Mouse (Mus musculus): Measurements from ENCODE around the gene Zfp94. TPM values are rescaled to one million over a fixed set of nuclear protein-coding genes. Genes with fewer than 3 reads are reported as not detected.
"Not testable (repeated sequence)": the region's sequence is repeated elsewhere in the genome, so short reads cannot be mapped to it uniquely, and the experiment has no call there.

Gene Zfp94
- total RNA-seq, 1 experiment from 2014 or later = 6.6 TPM

DNA sequence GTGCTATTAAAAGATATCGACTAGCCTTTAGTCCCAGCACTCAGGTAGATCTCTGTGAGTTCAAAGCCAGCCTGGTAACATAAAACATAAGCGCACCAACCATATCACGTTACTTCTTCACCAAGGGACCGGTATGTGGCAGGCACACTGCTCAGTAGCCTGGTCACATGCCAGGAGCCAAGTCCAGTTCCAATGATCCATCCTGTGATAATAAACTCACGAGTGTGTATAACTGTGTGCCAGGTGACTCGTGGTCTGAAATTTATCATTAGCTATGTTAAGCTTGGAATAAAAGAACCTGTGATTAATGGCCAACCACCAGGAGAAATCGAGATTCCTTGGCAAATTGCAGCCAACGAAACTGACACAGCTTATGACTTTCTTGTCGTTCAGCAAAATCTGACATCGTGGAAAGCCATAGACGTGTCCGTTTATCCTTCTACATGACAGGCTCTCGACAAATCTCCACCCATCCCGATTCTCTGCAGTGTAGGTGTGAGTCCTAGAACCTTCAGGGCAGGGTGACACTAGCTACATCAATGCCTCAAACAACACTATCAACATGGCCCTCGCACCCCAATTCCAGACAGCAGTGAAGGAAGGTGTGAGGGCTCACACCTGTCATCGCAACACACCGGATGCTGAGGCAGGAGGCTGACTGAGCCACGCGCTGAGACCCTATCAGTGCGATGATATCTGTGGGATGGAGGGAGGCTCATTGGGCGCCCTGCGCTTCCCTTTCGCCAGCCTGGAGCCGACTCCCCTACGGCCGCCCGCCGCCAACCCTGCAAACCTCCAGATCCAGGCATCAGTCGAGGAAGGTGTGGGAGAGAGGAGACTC lies 520 bp downstream of the Zfp94 start:
- DNase-seq = no peak

DNA sequence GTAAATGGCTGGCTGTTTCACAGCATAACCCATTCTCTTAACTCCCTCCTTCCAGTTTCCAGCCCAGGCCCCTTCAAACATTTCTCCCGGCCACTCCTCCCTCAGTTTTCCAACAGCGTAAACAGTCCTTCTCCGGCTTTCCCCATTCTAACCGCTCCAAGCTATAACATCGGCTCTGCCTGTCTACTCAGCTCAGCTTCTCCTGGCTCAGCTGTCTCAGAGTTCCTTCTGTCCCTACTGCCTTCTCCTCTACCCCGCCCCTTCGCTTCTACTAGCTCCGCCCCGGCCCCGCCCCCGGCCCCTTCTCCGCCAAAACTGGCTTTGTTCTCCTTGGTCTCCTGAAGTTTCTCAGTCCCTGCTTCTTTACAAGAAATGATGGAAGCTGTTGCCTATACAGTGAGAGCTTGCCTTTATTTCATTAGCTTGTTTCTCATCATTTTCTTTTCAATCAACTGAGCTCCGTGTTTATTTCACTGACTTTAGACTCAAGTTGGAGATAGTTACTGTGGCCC lies 15.6 kb downstream of the Zfp94 start, which contains the start of gene Zfp61:
Gene Zfp61, minus strand, starts transcription at position 462 of the 512 bp plus-strand sequence.
- peak; percentile 45 for DNase-seq

DNA sequence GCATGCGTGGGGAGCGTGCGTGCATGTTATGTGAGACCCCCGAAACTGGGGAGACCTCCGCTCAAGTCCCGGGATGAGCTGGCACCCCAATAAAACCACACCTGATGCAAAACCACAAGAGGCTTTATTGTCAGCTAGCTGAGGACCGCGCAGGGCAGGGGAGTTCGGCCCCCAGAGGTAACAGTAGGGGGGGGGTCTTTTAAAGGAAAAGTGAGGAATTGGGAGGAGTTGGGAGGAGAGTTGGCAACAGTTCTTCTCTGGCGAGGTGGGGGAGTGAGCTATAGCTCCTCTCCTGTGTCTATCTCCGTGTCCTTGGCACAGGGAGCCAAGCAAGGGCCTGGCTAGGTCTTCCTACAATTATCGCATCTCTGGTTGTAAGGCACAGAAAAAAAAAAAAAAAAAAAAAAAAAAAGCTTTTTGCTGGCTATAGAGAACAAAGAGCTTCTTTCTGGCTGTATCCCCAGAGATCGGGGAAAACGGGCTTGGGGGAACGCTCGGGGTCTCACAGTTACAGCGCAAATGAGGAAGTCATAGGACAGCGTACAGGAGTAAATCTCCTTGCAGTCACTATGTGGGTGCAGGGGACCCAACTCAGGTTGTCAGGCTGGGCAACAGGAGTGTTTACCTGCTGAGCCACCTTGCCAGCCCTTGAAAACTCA lies 16.5 kb downstream of the Zfp94 start:
- no peak for DNase-seq

DNA sequence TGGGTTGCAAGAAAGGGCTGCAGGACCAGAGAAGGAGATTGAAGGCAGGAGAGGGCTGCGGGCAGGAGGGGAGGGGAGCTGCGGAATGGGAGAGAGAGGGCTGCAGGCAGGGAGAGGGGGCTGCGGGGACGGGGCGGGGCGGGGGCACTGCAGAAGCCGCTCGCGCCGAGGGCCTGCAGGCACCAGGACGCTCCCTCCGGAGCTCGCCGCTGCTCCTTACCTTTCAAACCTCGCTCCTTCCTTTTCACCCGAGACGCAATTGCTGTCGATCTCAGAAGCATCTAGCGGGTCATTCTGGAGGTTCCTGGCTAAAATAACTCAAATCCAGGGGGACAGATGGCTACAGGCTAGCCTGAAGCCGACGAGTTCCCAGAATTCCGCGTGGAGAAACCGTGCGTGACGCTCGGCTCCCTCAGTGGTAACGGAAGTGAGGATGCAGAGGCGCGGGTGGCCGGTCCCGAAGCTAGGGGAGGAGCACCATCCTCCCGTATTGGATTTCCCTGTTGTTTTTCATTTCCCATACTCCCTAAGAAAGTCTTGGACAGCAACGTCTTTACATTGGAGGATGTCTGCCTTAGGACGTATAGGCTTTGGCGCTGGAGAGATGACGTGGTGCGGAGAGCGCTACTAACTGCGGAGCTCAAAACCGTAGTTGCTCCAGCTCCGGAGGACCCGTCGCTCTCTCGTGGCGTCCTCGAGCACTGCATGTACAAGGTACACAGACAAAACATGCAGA lies 17.3 kb downstream of the Zfp94 start:
- DNase-seq = peak; percentile 68

DNA sequence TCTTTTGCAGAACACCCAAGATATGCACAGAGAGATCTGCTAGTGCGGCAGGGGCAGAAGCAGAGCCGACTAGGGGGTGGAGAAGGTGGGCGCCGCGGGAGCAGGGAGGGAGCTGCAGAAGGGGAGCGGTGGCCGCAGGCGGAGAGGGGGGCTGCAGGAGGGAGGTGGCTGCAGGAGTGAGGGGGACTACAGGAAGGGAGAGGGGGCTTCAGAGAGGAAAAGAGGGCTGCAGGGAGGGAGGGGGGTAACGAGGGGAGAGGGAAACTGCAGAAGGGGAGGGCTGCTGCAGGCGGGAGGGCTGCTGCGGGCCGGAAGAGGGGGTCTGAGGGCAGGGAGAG lies 17.9 kb downstream of the Zfp94 start:
- peak; percentile 5 for DNase-seq

DNA sequence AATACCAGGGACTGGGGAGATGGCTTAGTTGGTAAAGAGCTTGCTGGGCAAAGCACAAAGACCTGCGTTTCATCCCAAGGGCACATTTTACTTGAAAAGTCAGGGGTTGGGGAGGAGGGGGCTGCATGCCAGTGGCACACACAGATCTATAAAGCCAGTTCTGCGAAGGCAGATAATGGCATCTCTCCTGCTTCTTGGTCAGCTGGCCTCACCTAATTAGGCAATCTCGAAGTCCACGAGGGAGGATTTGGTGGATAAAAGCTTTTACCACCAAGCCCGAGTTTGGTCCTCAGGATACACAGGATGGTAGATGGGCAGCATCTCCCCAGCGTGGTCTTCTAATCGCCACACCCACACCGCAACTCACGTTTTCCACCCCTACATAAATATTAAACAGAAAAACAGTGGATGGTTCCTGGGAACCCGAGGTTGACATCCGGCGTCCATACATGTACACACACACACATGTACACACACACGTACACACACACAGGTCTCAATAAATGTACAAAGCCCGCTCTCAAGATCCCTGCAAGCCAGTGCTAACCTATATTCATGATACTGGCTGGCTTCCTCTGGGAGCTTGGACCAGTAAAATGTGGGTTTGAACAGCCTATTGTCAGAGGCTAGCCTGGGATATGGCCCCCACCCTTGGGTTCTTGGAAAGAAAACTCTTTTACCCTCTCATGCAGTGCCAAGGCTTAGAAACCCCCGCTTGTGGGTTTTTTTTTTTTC lies 18.9 kb downstream of the Zfp94 start:
- DNase-seq = no peak

DNA sequence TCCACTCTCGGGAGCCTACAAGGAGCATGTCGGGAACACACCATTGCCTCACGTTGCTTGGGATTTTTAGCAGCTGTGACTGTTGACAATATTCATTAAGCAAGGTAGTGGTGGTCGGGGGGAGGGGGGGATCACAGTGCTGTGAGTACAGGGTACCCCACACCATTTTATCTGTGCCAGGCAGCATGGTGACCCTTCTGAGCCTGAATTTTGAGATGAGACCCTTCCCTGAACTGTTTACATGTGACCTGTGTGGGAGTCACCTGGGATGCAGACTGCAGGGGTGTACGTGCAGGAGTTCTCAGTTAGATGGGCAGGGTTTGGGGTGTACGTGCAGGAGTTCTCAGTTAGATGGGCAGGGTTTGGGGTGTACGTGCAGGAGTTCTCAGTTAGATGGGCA lies 20.1 kb downstream of the Zfp94 start:
- no peak for DNase-seq

DNA sequence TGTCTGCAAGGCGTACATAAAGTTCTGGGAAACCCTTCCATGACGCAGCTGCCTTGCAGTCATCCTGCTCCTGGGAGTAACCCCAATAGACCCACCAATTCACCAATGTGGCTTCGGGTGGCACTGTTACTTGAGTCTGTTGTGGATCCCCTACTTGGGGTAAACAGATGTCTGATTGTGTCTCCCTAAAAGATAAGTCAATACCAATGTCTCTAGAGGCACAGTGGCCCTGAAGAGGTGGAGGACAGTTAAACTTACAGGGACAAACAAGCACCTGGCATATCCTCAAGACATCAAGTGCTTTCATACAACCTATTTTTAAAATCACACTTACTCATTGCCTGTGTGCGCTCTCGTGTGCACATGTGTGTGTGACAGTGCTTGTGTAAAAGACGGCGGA lies 21.1 kb downstream of the Zfp94 start:
- DNase-seq = no peak

DNA sequence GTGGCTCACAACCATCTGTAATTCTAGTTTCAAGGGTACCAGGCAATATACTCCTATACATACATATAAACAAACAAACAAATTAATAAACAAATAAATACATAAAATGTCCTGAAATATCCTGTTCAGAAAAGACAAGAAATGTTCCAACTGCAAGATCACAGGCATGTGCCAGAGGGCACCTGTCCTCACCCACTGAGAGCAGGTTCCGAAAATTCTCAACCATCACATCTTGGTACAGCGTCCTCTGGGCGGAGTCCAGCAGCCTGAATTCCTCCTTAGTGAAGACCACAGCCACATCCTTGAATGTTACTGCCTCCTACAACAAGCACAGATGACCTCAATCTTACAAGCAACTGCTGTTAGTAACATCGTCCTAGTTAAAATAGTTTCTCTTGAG lies 21.7 kb downstream of the Zfp94 start:
- no peak for DNase-seq

DNA sequence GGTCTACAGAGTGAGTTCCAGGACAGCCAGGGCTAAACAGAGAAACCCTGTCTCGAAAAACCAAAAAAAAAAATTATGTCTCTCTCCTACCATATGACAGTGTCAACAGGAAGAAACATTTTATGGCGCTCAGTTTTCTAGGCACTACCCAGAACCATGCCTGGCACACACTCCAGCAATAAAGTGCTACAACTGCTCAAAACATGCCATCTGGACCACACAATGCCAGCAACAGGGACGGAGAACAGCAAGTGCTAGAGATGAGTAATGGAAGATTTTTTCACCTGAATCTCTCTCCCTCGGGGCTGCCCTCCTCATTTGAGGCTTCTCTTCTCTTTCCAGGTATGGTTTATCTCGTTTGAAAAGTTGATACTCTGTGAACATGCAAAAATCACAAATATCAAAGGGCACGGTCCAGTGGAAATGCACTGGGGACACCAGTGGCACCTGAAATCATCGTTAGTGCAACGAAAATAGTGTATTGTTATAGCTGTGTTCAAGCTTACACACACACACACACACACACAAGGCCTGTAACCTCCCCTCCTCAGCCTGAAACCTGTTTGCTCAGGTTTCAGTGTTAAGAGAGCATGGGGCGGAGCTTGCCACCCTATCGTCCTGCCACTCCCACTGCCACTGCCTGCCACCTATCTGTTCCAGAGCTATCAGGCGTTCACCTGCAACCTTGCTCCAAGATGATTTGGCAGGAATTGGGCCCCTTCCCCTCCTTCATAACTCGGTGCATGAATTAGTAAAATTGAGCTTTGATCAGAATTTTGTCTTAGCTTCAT lies 23.2 kb downstream of the Zfp94 start:
- DNase-seq = no peak

DNA sequence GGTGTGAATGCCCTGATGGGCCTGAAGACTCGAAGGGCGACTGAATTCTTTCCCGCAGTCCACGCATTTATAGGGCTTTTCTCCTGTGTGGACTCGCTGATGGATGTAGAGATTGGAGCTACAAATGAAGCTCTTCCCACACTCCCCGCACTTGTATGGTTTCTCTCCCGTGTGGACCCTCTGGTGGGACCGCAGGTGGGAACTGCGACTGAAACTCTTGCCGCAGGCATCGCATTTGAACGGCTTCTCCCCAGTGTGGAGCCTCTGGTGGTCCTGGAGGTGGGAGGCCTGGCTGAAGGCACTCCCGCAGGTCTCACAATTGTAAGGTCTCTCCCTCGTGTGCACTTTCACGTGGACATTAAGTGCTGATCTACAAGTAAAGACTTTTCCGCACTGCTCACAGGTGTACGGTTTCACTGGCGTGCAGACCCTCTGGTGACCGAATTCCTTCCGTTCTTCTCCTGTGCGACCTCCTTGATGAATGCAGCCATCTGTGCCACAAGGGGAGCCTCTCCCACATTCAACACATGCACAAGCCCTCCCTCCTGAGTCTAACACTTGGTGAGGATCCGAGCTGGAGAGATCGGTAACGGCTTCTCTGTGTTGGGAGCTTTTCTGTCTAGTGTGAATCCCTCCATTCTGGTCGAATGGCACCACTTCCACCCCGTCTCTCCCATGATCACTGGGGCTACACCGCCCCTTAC lies 24.9 kb downstream of the Zfp94 start:
- no peak for DNase-seq

DNA sequence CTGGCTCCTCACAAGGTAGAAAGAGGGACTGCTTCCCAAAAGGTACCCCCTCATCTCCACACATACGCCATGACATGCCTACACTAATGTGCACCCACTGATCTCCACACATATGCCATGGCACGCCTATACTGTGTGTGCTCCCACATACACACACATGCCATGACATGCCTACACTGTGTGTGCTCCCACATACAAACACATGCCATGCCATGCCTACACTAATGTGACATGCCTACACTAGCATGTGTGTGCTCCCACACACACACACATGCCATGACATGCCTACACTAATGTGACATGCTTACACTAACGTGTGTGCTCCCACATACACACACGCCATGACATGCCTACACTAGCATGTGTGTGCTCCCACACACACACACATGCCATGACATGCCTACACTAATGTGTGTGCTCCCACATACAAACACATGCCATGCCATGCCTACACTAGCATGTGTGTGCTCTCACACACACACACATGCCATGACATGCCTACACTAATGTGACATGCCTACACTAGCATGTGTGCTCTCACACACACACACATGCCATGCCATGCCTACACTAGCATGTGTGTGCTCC lies 26.3 kb downstream of the Zfp94 start:
- no peak for DNase-seq

DNA sequence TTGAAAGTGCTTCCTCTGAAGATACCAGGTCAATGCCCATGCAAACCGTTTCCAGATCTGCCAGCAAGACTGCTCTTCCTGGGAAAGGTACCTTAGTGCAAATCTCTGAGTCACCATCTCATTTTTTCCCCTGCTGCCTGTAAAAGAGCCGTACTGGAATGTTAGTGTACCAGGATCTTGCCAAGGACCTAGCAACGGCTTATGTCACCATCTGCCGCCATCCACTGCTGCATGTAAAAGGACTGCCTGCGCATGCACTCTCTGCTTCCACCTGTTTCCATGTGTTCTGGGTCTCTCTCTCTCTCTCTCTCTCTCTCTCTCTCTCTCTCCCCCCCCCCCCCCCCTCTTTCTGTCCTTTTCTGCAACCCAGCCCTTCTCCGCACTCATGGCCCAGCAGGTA lies 28.0 kb downstream of the Zfp94 start:
- no peak for DNase-seq

DNA sequence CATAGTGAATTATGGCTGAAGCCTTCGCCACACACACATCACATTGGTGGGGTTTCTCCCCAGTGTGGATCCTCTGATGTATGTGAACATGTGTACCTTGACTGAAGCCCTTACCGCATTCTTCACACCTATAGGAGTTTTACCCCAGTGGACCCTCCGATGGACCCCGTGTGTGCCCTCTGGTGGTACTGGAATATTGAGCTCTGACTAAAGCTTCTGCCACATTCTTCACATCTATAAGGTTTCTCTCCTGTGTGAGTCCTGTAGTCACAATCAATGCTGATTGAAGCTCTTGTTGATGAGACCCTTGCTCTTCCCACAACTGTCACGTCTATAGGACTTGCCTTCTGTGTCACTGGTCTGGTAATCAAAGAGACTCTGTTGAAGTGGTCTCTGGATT lies 28.8 kb downstream of the Zfp94 start:
- DNase-seq = no peak

DNA sequence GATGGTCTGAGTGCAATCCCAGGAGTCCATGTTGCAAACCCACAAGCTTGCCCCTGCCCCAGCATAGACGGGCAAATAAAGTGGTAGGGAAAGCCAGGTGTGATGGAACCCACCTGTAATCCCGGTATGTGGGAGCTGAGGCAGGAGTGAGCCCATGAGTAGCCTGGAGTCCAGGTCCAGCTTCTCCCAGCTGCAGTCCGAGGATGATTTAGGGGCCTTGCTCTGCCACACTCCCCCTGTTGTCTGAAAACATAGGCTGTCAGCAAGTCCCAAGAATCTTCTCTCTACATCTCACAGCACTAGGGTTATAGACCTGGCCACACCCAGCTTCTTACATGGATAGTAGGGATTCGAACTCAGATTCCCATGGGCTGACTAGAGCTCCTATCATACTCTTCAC lies 29.6 kb downstream of the Zfp94 start:
- DNase-seq = no peak

DNA sequence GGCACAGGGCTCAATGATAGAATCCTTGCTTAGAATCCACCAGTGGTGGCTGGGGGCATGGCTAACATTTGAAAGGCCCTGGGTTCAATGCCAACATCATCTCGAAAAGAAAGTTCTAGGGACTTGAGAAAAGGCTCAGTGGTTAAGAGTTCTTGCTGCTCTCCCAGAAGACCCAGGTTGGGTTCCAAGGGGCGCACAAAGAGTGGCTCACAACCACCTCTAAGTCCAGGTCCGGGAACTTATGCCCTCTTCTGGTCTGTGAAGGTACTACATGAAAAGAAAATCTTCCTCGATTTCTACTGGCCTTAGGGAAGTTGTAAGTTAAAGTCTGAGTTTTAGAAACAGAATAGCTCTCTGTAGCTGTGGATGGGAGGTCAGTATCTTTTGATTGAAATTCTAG lies 30.4 kb downstream of the Zfp94 start:
- no peak for DNase-seq

DNA sequence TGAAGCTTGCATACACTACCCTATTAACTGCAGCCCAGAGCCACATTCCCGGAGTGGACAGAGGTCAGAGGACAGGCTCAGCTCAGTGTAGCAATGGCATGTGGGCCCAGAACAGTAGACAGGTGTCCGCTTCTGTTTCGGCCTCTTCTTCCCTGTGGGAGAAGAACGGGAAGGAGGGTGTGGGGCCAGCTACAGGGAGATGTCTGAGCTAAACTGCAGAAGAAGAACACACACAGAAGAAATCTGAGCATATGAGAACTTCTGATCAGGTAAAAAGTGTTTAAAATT lies 35.7 kb downstream of the Zfp94 start:
- DNase-seq = no peak

DNA sequence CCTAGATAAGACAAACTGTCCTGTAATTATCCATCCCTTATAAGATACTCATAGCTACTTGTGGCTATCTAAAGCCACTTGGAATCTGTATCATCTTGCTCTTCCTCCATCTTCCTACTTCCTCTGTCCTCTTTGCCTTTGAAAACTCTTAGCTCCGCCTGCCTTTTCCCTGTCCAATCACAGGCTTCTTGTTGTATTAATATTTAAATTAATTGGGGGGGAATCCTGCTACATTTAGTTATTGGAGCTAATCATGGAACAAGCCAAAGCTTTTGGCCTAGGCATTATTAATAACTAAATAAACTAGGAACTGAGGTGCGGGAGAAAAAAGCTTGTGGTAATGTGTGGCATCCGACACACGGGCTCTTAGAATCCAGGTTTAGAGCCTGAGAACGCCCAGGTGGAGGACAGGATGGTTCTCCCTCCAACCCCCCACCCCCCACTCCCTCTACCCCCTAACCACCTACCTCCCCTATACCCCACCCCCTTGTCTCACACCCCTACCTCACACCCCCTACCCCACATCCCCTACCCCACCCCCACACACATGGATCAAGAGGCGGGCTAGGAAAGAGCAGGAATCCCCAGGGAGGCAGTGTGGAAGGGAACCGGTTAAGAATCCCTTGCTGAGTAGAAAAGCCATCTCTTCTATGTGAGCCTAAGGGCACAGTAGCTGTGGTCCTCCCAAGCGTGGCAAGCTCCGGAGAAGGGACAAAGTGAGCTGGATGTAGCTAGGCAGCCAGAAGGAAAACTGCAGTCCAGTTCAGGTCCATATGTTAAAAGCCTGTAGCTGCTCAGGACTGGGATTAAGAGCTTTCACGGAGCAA lies 36.2 kb downstream of the Zfp94 start:
- no peak for DNase-seq

DNA sequence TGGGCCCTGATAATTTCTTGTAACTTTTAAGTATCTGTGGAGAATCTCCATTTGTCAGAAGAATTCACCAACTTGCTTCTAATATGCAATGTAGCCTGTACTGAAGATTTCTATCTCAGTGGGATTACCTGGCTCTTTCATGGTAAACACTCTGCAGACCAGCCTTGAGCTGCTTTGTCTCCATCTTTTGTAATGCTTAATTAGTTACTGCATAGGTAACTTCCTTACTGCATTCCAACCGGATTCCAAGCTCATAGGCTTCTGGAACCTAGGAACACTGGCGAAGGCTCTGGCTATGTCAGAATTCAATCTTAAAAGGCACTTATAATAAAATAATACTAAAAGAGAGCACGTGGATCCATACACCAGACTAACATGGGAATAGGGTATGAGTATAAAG lies 37.7 kb downstream of the Zfp94 start:
- not testable (repeated sequence) for DNase-seq

DNA sequence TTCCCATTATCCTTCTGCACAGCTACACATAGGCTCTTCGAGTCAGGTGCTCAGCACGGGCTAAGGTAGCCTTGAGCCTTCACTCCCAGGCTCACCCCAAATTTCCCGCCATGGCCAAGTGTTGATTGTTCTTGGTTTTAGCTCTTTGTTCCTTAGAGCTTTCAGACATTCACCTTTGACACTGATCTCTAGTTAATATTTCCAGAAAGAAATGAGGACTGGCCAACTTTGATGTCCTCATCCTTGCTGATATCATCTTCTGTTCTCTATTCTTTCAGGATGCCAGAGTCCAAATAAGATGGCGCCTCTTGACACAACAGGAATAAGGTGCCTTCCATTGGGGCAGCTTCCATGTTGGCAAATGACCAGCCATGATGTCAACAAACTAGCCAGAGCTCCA lies 42.0 kb downstream of the Zfp94 start:
- no peak for DNase-seq
